Mouse (Mus musculus) MEL (cell line): ENCODE measurements around the gene Trank1. TPM values are rescaled to one million over a fixed set of nuclear protein-coding genes. Genes with fewer than 3 reads are reported as not detected.

ENCODE experiments used
- DNase-seq: peaks from one replicate; pipeline ENCODE4 v3.0.0; 2011; ENCODE audit warnings: low read depth, low spot score
- H3K27ac ChIP-seq: 2 replicates; pipeline ENCODE4 v1.5.1; 2012; ENCODE audit warnings: low read depth, mild to moderate bottlenecking, control low read depth, low read length, moderate library complexity; ENCODE audit not compliant: control insufficient read depth
- H3K27me3 ChIP-seq, 2 experiments: fragments of 150-350 bp in 1 of 2; sonication (generic) in 1 of 2; 2 replicates each; pipeline ENCODE4 v1.6.1; 2012; ENCODE audit warnings: low read length in 2 of 2, mild to moderate bottlenecking in 2 of 2, improper control_type of control experiment in 1 of 2, moderate library complexity in 1 of 2; ENCODE audit not compliant: insufficient read depth in 2 of 2, control insufficient read depth in 1 of 2
- H3K36me3 ChIP-seq, 2 experiments: 2 replicates each; pipeline ENCODE4 v1.6.1; 2012 to 2014; ENCODE audit warnings: low read length in 2 of 2, improper control_type of control experiment in 1 of 2, inconsistent platforms in 1 of 2, mild to moderate bottlenecking in 1 of 2; ENCODE audit not compliant: insufficient read depth in 2 of 2, control insufficient read depth in 1 of 2
- H3K4me1 ChIP-seq, 2 experiments: fragments of 150-350 bp in 1 of 2; sonication (generic) in 1 of 2; 2 replicates each; pipeline ENCODE4 v1.6.1; 2012; ENCODE audit warnings: low read length in 2 of 2, improper control_type of control experiment in 1 of 2, mild to moderate bottlenecking in 1 of 2; ENCODE audit not compliant: insufficient read depth in 2 of 2, control insufficient read depth in 1 of 2
- H3K4me3 ChIP-seq, 2 experiments: fragments of 150-350 bp in 1 of 2; sonication (generic) in 1 of 2; 2 replicates each; pipeline ENCODE4 v1.5.1; 2012; ENCODE audit warnings: low read depth in 2 of 2, low read length in 2 of 2, mild to moderate bottlenecking in 2 of 2, moderate library complexity in 2 of 2, control low read depth in 1 of 2, improper control_type of control experiment in 1 of 2; ENCODE audit not compliant: control insufficient read depth in 1 of 2, insufficient read depth in 1 of 2
- H3K79me2 ChIP-seq: 2 replicates; pipeline ENCODE4 v1.6.1; 2012; ENCODE audit warnings: mild to moderate bottlenecking, low read length, moderate library complexity; ENCODE audit not compliant: control insufficient read depth, poor library complexity, insufficient read depth
- H3K9ac ChIP-seq: 2 replicates; pipeline ENCODE4 v1.6.1; 2012; ENCODE audit warnings: low read depth, mild to moderate bottlenecking, control low read depth, low read length, moderate library complexity; ENCODE audit not compliant: control insufficient read depth, poor library complexity, severe bottlenecking
- H3K9me3 ChIP-seq: fragments of 150-350 bp; sonication (generic); replicated peaks from 2 replicates; pipeline ENCODE4 v1.6.1; 2012; ENCODE audit warnings: mild to moderate bottlenecking, low read length, improper control_type of control experiment, moderate library complexity; ENCODE audit not compliant: insufficient read depth
- CHD1 ChIP-seq: IDR thresholded peaks from 2 replicates; pipeline ENCODE4 v1.6.1; 2012; ENCODE audit warnings: low read depth, mild to moderate bottlenecking, inconsistent platforms, low read length, improper control_type of control experiment
- CHD2 ChIP-seq: IDR thresholded peaks from 2 replicates; pipeline ENCODE4 v1.6.1; 2011; ENCODE audit warnings: low read length, improper control_type of control experiment
- ELF1 ChIP-seq: IDR thresholded peaks from 2 replicates; pipeline ENCODE4 v1.6.1; 2014; ENCODE audit warnings: low read depth, mild to moderate bottlenecking, inconsistent platforms, low read length, improper control_type of control experiment, moderate library complexity
- GABPA ChIP-seq: IDR thresholded peaks from 2 replicates; pipeline ENCODE4 v1.6.1; 2012; ENCODE audit warnings: low read depth, mild to moderate bottlenecking, inconsistent platforms, low read length, improper control_type of control experiment, moderate library complexity
- GATA1 ChIP-seq: IDR thresholded peaks from 2 replicates; pipeline ENCODE4 v1.6.1; 2011; ENCODE audit warnings: low read depth, low read length, improper control_type of control experiment
- KAT2A ChIP-seq: conservative IDR thresholded peaks from 2 replicates; pipeline ENCODE4 v1.6.1; 2012; ENCODE audit warnings: low read depth, low read length, improper control_type of control experiment, inconsistent platforms
- MEF2A ChIP-seq: IDR thresholded peaks from 2 replicates; pipeline ENCODE4 v1.6.1; 2014; ENCODE audit warnings: low read depth, mild to moderate bottlenecking, inconsistent platforms, low read length, improper control_type of control experiment; ENCODE audit not compliant: poor library complexity, insufficient replicate concordance, severe bottlenecking; ENCODE audit errors: extremely low read depth
- MYB ChIP-seq: IDR thresholded peaks from 2 replicates; pipeline ENCODE4 v1.6.1; 2011; ENCODE audit warnings: mild to moderate bottlenecking, low read depth, low read length, improper control_type of control experiment
- NELFE ChIP-seq: IDR thresholded peaks from 2 replicates; pipeline ENCODE4 v1.6.1; 2011; ENCODE audit warnings: low read depth, low read length, improper control_type of control experiment
- SMC3 ChIP-seq: IDR thresholded peaks from 2 replicates; pipeline ENCODE4 v1.6.1; 2011; ENCODE audit warnings: low read depth, low read length, improper control_type of control experiment
- TBP ChIP-seq: IDR thresholded peaks from 2 replicates; pipeline ENCODE4 v1.8.0; 2011; ENCODE audit warnings: low read depth, low read length, improper control_type of control experiment
- USF1 ChIP-seq: IDR thresholded peaks from 2 replicates; pipeline ENCODE4 v1.6.1; 2014; ENCODE audit warnings: low read depth, mild to moderate bottlenecking, inconsistent platforms, low read length, improper control_type of control experiment, moderate library complexity
- USF2 ChIP-seq, 2 experiments: IDR thresholded peaks; 2 replicates each; pipeline ENCODE4 v1.6.1; 2011 to 2012; ENCODE audit warnings: improper control_type of control experiment in 2 of 2, low read length in 2 of 2, borderline replicate concordance in 1 of 2, inconsistent platforms in 1 of 2, low read depth in 1 of 2, mild to moderate bottlenecking in 1 of 2; ENCODE audit not compliant: insufficient read depth in 1 of 2
- ZKSCAN1 ChIP-seq: IDR thresholded peaks from 2 replicates; pipeline ENCODE4 v1.6.1; 2012; ENCODE audit warnings: low read depth, mild to moderate bottlenecking, inconsistent platforms, low read length, improper control_type of control experiment, moderate library complexity
- ZMIZ1 ChIP-seq: IDR thresholded peaks from 2 replicates; pipeline ENCODE4 v1.6.1; 2012; ENCODE audit warnings: low read depth, mild to moderate bottlenecking, inconsistent platforms, low read length, improper control_type of control experiment, moderate library complexity
- polyA plus RNA-seq, 2 experiments: library from polyadenylated mRNA; stranded (reverse) in 1 of 2; unstranded in 1 of 2; fragments of >175 nt in 1 of 2; fragments of >200 nt in 1 of 2; gene quantifications; 2 replicates each; pipeline versions ENCODE4 v1.2.1 to v1.2.4; 2012; ENCODE audit warnings: low replicate concordance in 2 of 2, low read depth in 1 of 2; ENCODE audit not compliant: insufficient read length in 2 of 2, insufficient read depth in 1 of 2, missing spikeins in 1 of 2
- total RNA-seq: library from RNA; depleted of rRNA; stranded (reverse); fragments of 300-350 nt; gene quantifications from 2 replicates; pipeline ENCODE4 v1.2.3, GENCODE M21; 2012

The Trank1 gene
- total and polyA plus RNA-seq, 3 experiments = not detected

- peaks cover 10 to 11% of the 10 kb centered on the region in 2 experiments for H3K4me1 ChIP-seq
- H3K27me3 ChIP-seq = no peaks in the 10 kb centered on the region
- H3K36me3 ChIP-seq = peaks cover 0 to 52% of the 10 kb centered on the region in 2 experiments; a peak in 3 of 4 replicates
- peak overlapping the region; percentile 81 for H3K27ac ChIP-seq
- no peaks in the 10 kb centered on the region for H3K9me3 ChIP-seq
- peaks cover 47% of the 10 kb centered on the region for H3K79me2 ChIP-seq
- peak; percentile 53 for DNase-seq
- peak overlapping the region; percentile 90 for H3K9ac ChIP-seq
- TF ChIP-seq GATA1 = peak; percentile 7; the same call in 1 of the 2 replicates
- no peak for TF ChIP-seq CHD1
- TF ChIP-seq TBP = 0 out of 2 replicates have a peak, but pooled peaks have one; percentile 29
- TF ChIP-seq, all 39 proteins: peak for 2
- H3K4me3 ChIP-seq = peak overlapping the region; percentile 74 to 84
Measured at GRCm38 (mm10) chr9:111272996-111273785, 38.3 kb upstream of the Trank1 start.

- Histone ChIP-seq H3K9ac (no peak overlapping the region), H3K4me1 (peaks cover 10 to 11% of the 10 kb centered on the region in 2 experiments), H3K4me3 (peak overlapping the region in 1 of 2 experiments; percentile 74; a peak in 2 of 4 replicates), H3K27ac (no peak overlapping the region), H3K9me3 (no peaks in the 10 kb centered on the region), H3K79me2 (peaks cover 47% of the 10 kb centered on the region), H3K36me3 (peaks cover 0 to 55% of the 10 kb centered on the region in 2 experiments; a peak in 3 of 4 replicates), H3K27me3 (no peaks in the 10 kb centered on the region)
- DNase-seq = no peak
- TF ChIP-seq SMC3 (no peak), MEF2A (no peak), NELFE (no peak), GABPA (no peak), MYB (no peak), USF2 (IDR thresholded peaks at IDR 0.05; ENCODE audit: borderline replicate concordance in 1 of 2, insufficient read depth in 1 of 2, low read depth in 1 of 2, low read length in 2 of 2) (no peak), ZKSCAN1 (no peak), USF1 (no peak), KAT2A (no peak), ELF1 (no peak), ZMIZ1 (no peak), CHD2 (no peak)
Measured at GRCm38 (mm10) chr9:111273958-111274357, 37.6 kb upstream of the Trank1 start.
